Mouse (Mus musculus) telencephalon, adult 2 months (tissue): ENCODE results near the gene Tcp10c.
"Not testable (repeated sequence)": the region's sequence is repeated elsewhere in the genome, so short reads cannot be mapped to it uniquely, and the experiment has no call there.

Experiments
- DNase-seq: peaks from one replicate; pipeline ENCODE4 v3.0.0-alpha.2; 2011; ENCODE audit warnings: low read depth, low spot score

Tcp10c gene

GRCm38 (mm10) chr17:13354521-13354920, at the start of gene Tcp10c:
Gene Tcp10c, plus strand, starts transcription at chr17:13354572.
- DNase-seq, result not testable (repeated sequence)

- not testable (repeated sequence) for DNase-seq
These were observed 46.5 kb upstream of the Tcp10c start for GRCm38 (mm10) chr17:13307852-13308251.

DNA sequence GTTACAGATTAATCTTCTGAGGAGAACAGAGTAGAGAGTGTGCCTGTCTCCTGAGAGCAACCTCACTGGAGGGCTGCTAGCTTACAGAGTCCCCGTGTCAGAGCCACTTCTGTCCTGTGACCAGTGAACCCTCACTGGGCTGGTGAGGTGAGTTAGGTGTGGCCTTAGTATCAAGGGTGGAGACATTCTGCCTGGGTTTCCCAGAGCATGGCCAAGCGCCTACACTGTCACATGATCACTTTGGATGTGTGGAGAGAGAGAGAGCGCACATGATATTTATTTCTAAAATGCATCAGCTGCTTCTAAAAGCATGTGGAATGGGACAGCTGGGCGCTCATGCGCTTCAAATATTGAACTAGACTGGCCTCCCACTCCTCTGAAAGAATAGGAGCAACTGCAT, 46.0 kb upstream of the Tcp10c start:
- DNase-seq, result peak; percentile 0

DNA sequence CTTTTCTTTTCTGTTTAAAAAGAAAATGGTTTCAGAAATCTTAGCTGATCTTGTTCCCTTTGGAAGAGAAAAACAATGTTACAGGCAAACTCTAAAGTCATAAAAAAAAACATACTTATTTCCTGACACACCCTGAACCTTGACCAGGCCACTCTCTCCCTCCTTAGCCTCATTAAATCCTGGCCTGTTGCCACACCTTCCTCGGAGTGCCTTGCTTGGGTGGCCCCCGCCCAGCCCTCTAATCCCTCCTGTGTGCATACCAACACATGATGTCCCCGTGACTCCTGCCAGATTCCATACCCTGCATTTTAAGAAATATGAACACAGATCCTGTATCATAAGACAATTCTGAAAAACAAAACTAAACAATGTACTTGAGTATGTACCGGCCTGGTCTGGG, 45.6 kb upstream of the Tcp10c start:
- DNase-seq, result not testable (repeated sequence)

GRCm38 (mm10) chr17:13309182-13309631, 45.2 kb upstream of the Tcp10c start:
- not testable (repeated sequence) for DNase-seq

DNA sequence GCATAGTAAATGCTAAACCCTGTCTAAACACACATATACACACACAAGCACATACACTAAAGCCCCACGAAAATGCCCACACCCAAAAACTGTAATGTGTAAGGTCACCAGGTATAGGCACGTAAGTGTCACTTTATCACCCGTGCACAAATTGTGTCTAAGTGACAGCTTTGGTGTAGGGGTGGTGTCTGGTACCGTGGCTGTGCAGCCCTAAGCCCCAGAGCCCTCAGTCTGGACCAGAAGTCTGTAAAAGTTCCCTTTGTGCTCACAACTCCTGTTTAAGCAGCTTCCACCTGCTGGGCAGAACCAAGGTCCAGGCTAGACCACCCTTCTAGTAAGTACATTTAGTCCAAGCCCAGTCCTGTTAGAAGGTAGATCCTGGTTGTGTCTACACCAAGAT, 24.4 kb upstream of the Tcp10c start:
- DNase-seq, result not testable (repeated sequence)

- DNase-seq, result not testable (repeated sequence)
These were observed 23.2 kb upstream of the Tcp10c start for GRCm38 (mm10) chr17:13331179-13331578.

DNA sequence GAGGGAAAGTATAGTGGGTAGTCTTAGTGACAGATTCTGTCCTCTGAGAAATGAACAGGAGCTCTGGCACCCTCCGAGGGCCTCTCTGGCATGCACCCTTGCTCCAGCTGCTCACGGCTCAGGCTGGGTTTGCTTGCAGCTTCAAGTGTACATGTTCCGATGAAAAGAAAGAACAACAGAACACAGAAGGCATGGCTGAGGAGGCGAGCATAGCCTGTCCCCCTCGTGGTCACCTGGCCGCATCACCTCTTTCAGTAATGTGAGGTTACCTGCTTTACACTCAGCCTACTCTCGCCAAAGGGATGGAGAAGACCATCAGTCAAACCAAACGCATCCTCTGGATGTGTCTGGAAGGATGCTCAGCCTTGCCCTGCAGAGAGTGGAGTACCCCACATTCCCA, 21.9 kb upstream of the Tcp10c start:
- not testable (repeated sequence) for DNase-seq

- peak; percentile 29 for DNase-seq
These were observed 17.2 kb upstream of the Tcp10c start for GRCm38 (mm10) chr17:13336979-13337749.

GRCm38 (mm10) chr17:13337931-13338330, 16.4 kb upstream of the Tcp10c start:
- not testable (repeated sequence) for DNase-seq

DNA sequence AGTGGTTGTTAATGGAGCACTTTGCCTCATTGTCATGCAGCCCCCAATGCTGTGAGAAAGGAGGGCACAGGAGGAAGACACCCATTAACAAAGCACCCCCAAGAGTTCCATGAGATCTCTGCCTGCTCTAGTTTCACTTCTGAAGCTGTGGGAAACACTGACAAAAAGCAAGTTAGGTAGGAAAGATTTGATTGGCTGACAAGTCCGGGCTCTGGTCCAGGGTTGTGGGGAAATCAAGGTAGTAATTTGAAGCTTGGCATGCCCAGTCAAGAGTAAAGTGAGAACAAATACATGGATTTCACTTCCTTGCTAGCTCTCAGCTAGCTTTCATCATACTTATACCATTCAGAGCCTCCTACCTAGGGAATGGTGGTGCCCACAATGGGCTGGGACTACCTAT, 14.3 kb upstream of the Tcp10c start:
- DNase-seq, result not testable (repeated sequence)

GRCm38 (mm10) chr17:13345923-13346322, 8.4 kb upstream of the Tcp10c start:
- DNase-seq, result not testable (repeated sequence)

DNA sequence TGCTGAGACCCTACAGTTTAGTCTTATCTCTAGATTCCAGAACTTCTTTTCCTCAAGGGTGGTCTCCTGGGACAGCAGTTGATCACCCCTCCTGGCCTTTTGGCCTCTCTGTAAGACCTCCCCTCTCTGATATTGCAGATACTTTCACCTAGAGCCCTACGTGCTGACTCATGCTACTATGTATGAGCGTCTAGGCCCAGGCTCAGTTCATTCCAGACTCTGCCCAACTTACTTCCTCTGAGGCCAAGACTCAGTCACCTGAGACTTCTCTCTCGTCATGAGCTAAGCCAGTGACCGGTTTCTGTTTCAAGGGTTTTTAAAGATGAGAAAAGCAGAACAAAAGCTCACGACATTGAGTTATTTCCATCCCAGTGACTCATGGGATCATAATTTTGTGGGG, 4.8 kb upstream of the Tcp10c start:
- not testable (repeated sequence) for DNase-seq

- DNase-seq, result not testable (repeated sequence)
These were observed 1.1 kb upstream of the Tcp10c start for GRCm38 (mm10) chr17:13353249-13353648.

GRCm38 (mm10) chr17:13362489-13362888, 8.1 kb downstream of the Tcp10c start:
- not testable (repeated sequence) for DNase-seq

DNA sequence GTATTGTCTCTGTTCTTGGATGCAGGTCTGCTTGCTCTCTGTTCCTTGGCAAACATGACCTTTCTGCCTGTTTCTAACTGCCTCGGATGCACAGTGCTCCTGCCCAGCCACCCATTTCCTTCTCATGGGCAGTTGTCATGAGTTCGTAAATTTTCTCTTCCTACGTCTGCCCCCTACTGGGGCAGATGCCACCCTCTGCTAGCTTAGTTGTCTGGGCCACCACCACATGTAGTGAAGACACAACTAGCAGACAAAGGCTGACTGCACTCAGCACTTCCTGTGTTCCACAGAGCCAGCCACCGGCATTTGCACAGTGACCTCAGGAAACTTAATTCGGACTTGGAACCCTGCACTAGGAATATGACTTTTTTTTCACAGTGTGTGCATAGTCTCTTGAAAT, 9.4 kb downstream of the Tcp10c start:
- not testable (repeated sequence) for DNase-seq

DNA sequence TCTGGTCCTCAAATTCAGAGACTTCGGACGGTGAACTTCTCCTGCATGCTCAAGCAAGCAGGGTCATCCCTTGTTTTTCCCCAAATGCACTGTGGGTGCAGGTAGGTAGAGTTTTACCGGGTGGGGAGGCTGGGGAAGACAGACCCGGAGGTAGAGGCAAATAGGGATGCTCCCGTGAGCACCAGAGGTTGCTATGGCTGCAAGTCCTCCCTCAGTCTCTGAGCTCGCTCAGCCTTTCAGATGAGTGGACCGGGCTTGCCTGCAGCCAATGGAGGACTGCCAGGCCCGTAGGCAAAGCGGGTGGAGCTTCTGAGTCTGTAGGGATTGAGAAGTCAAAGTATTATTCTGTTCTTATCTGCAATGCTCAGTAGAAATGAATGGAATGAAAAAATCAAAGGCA, 9.8 kb downstream of the Tcp10c start:
- not testable (repeated sequence) for DNase-seq

GRCm38 (mm10) chr17:13367181-13367580, 12.8 kb downstream of the Tcp10c start:
- DNase-seq, result not testable (repeated sequence)

- DNase-seq, result not testable (repeated sequence)
These were observed 14.3 kb downstream of the Tcp10c start for GRCm38 (mm10) chr17:13368658-13369057.

GRCm38 (mm10) chr17:13370746-13371145, 16.4 kb downstream of the Tcp10c start:
- not testable (repeated sequence) for DNase-seq

- not testable (repeated sequence) for DNase-seq
These were observed 24.0 kb downstream of the Tcp10c start for GRCm38 (mm10) chr17:13378341-13378740.

GRCm38 (mm10) chr17:13379951-13380615, 25.7 kb downstream of the Tcp10c start:
- DNase-seq, result not testable (repeated sequence)

DNA sequence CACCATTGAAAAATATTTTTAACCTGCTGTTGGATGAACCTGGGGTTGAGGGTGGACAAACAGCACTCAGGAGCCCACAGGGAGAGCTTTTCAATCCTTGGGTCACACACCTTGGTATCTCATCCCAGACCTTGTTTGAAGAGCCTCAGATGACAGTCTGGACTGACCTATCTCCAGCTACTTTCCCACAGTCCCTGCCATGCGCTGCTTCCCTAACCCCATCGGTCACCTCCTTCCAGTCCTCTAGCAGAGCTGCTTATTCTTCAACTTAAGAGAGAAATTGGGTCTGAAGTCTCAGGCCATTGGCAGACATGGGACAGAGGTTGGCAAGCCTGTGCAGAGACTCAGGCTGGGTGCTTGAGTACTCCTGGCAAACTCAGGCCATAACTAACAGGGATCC, 26.9 kb downstream of the Tcp10c start:
- not testable (repeated sequence) for DNase-seq
